Mouse (Mus musculus): ENCODE measurements at regions not wholly inside any gene's neighbourhood (a gene's known extent, or its start where the extent isn't known, plus 50 kb on each side); places are given as distances from the start of the nearest gene placed in this dataset.

- DNase-seq = peak; percentile 74
Observed at GRCm38 (mm10) chr12:105274866-105275265, 52.3 kb upstream of the Tcl1 start.

- peak; percentile 71 for DNase-seq
Observed at GRCm38 (mm10) chr12:105280076-105280475, 53.6 kb upstream of the Tunar start.

GRCm38 (mm10) chr12:105281070-105281469 is 52.6 kb upstream of the Tunar start:
- no peak for DNase-seq

DNA sequence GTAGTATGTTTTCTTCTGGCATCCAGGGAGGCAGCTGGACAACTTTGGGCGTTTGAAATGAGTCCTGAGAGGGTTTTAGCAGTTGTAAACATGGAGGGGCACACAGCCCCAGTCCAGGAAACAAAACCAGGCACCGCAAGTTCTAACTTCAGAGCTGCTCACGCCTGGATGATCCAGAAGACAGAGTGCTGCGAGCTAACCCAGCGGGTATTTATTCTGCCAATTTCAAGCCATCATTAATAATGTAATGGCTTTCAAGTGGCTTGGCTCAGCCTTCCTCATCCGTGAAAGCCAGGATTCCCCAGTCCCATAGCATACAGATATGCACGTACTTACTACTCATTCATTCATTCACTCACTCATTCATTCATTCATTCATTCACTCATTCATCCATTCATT is 51.6 kb upstream of the Tunar start:
- DNase-seq = no peak
